In the genomic region with DNA sequence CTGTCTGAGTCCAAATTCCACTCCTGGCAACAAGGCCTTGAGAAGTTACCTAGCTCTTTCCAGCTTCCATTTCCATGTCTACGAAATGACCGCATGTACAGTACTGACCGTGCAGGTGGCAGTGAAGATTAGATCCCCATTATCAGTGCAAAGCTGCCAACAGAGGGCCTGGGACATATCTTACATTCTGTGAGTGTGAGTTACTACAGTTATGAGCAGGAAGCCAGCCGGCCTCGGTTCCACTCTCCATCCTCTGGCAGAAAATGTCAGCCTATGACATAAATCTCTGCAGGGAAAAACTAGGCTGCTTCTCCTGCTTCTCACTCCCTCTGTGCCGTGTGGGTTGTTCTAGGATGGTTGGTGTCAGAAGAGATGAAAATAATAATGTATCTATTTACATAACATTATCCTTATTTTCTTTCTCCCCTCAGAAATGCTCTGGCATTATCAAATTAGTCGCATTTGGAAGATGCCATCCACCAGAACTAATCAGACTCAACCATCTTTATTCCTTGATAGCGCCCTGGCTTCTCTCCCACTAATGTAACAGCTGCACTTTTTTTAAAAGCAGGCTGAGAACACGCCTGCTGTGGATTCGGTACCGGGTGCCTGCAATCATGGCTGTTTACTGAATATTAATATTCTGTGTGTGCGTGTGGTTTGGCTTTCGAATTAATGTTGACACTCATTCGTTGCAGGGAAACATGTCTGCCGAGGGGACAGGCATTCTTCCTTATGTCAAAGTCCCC, we compare ENCODE assay signal across 12 mouse cellular contexts.
DNase-seq lines count a peak whose midpoint lies in the region; ATAC-seq and TF ChIP-seq lines count a peak whose summit lies in the region.
"Had no signal": no experiment of that assay in that cellular context is flagged by ENCODE, and none has a peak within 500 bp of the region (broad histone marks: within the 10 kb centered on the region; RNA-seq: fewer than 3 reads in every experiment).

No protein-coding gene starts in this region.

- no peak overlapping the region for H3K4me3 ChIP-seq in intestine, embryonic 14.5 days (ENCODE audit: low read depth, low read length)
- no peak overlapping the region for H3K4me3 ChIP-seq in intestine, embryonic 15.5 days (replicated peaks)
- peak overlapping the region; percentile 72 for H3K4me3 ChIP-seq in testis, adult 2 months (ENCODE audit: control insufficient read depth, low read depth, low read length)
- H3K4me3 ChIP-seq: left cerebral cortex, adult 2 months had no signal

- no peak overlapping the region for H3K27ac ChIP-seq in intestine, embryonic 14.5 days (ENCODE audit: low read depth)
- H3K27ac ChIP-seq in intestine, embryonic 15.5 days, result no peak overlapping the region
- no peak overlapping the region for H3K27ac ChIP-seq in testis, adult 2 months (ENCODE audit: control insufficient read depth, insufficient read depth, low read depth, low read length)
- H3K27ac ChIP-seq: left cerebral cortex, adult 2 months had no signal

- no peak for TF ChIP-seq CTCF in testis, adult 2 months (IDR thresholded peaks at IDR 0.05; ENCODE audit: control insufficient read depth, insufficient read depth, insufficient replicate concordance, low read depth, low read length)

- H3K9me3 ChIP-seq in intestine, embryonic 14.5 days (ENCODE audit: control insufficient read depth, low read length), result no peaks in the 10 kb centered on the region
- no peaks in the 10 kb centered on the region for H3K9me3 ChIP-seq in intestine, embryonic 15.5 days

- no peak overlapping the region for H3K9ac ChIP-seq in intestine, embryonic 14.5 days (ENCODE audit: low read length)
- no peak overlapping the region for H3K9ac ChIP-seq in intestine, embryonic 15.5 days
- H3K9ac ChIP-seq: liver, postnatal 0 days had no signal

- WGBS in intestine, embryonic 14.5 days, result 72% methylated on average over 15 of the region's 15 CpGs
- 77% methylated on average over 15 of the region's 15 CpGs for WGBS in intestine, embryonic 15.5 days

- ATAC-seq in frontal cortex, adult (ENCODE audit: low TSS enrichment), result peak; percentile 92
- no peak for ATAC-seq in intestine, embryonic 14.5 days (replicated peaks; ENCODE audit: low FRiP score, low TSS enrichment, low read depth)
- ATAC-seq in intestine, embryonic 15.5 days, result no peak; the same call in 1 of the 2 replicates
- ATAC-seq: liver, postnatal 0 days had no signal

- no peak overlapping the region for H3K4me2 ChIP-seq in intestine, embryonic 14.5 days (ENCODE audit: low read length)
- H3K4me2 ChIP-seq in intestine, embryonic 15.5 days (replicated peaks), result no peak overlapping the region

- H3K4me1 ChIP-seq in intestine, embryonic 14.5 days (replicated peaks; ENCODE audit: control insufficient read depth, insufficient read depth, low read length), result no peaks in the 10 kb centered on the region
- H3K4me1 ChIP-seq in intestine, embryonic 15.5 days (replicated peaks), result no peaks in the 10 kb centered on the region
- H3K4me1 ChIP-seq in testis, adult 2 months (ENCODE audit: control insufficient read depth, insufficient read depth, low read length), result no peaks in the 10 kb centered on the region

- H3K36me3 ChIP-seq in intestine, embryonic 14.5 days (ENCODE audit: control insufficient read depth, insufficient read depth, low read length), result no peaks in the 10 kb centered on the region
- no peaks in the 10 kb centered on the region for H3K36me3 ChIP-seq in intestine, embryonic 15.5 days
- H3K36me3 ChIP-seq in testis, adult 2 months (ENCODE audit: control insufficient read depth, insufficient read depth, low read length), result no peaks in the 10 kb centered on the region

- DNase-seq in frontal cortex, postnatal 10 days (ENCODE audit: low spot score in 2 of 2), result no peak
- DNase-seq in intestine, embryonic 14.5 days (ENCODE audit: low spot score), result peak; percentile 48
- DNase-seq in testis, postnatal 14 days (ENCODE audit: low spot score), result no peak
- no peak for DNase-seq in adrenal gland, adult 8-10 months
- no peak for DNase-seq in lung, postnatal 4 days
- DNase-seq: adrenal gland, adult 2 months; kidney, adult 8-10 months; liver, postnatal 0 days had no signal

- no peak for TF ChIP-seq POLR2A in testis, adult 2 months (IDR thresholded peaks at IDR 0.05; ENCODE audit: control insufficient read depth, low read depth, low read length)

- no peaks in the 10 kb centered on the region for H3K27me3 ChIP-seq in intestine, embryonic 14.5 days (replicated peaks; ENCODE audit: control insufficient read depth, insufficient read depth, low read length)
- H3K27me3 ChIP-seq in intestine, embryonic 15.5 days (replicated peaks), result no peaks in the 10 kb centered on the region
- no peaks in the 10 kb centered on the region for H3K27me3 ChIP-seq in testis, adult 2 months (ENCODE audit: control insufficient read depth, insufficient read depth, low read length)
